Mouse (Mus musculus) adrenal gland, postnatal 10 days (tissue): ENCODE measurements around the gene Cog2. TPM values are rescaled to one million over a fixed set of nuclear protein-coding genes. Genes with fewer than 3 reads are reported as not detected.

Experiments used
- DNase-seq: peaks from one replicate; pipeline ENCODE4 v3.0.0; 2021; ENCODE audit warnings: mixed read lengths
- long read RNA-seq, 2 experiments: library from polyadenylated mRNA; stranded (forward); transcript quantifications; one replicate each; pipeline ENCODE4 v2.0.0; 2021
- total RNA-seq, 2 experiments: library from RNA; stranded (reverse); gene quantifications; 2 replicates each; pipeline ENCODE4 v1.2.3; 2021

The Cog2 gene
- 10 to 100 TPM; 34.1 to 36.3 TPM for total RNA-seq
- long read RNA-seq, experiment 1, transcript Cog2-201 (18 exons, 2,825 nt), result major isoform, 30 of 52 reads
- long read RNA-seq, experiment 1, partial matches to known transcripts, result 16 of 52 reads
- long read RNA-seq, experiment 1, other reads (novel, unspliced or antisense), result 6 of 52 reads
- long read RNA-seq, experiment 2, transcript Cog2-201 (18 exons, 2,825 nt), result major isoform, 20 of 33 reads
- long read RNA-seq, experiment 2, partial matches to known transcripts, result 13 of 33 reads
- long read RNA-seq, experiment 2, other reads (novel, unspliced or antisense), result 0 of 33 reads

- DNase-seq, result peak; percentile 94
These were observed at the start of gene Cog2 for GRCm38 (mm10) chr8:124520249-124521080. Cog2 (plus strand) TSS chr8:124520767.

- no peak for DNase-seq
These were observed 44.9 kb upstream of the Cog2 start for GRCm38 (mm10) chr8:124475690-124476089.

- no peak for DNase-seq
These were observed 43.9 kb upstream of the Cog2 start for GRCm38 (mm10) chr8:124476701-124477100.

GRCm38 (mm10) chr8:124479251-124479650 is 41.3 kb upstream of the Cog2 start:
- DNase-seq, result no peak

- DNase-seq, result peak; percentile 38
These were observed 40.2 kb upstream of the Cog2 start for GRCm38 (mm10) chr8:124480321-124480720.

GRCm38 (mm10) chr8:124482790-124483189 is 37.8 kb upstream of the Cog2 start:
- DNase-seq, result no peak

GRCm38 (mm10) chr8:124483356-124484115 is 37.0 kb upstream of the Cog2 start:
- DNase-seq, result no peak

GRCm38 (mm10) chr8:124489311-124489710 is 31.3 kb upstream of the Cog2 start:
- DNase-seq, result no peak

- no peak for DNase-seq
These were observed 30.8 kb upstream of the Cog2 start for GRCm38 (mm10) chr8:124489786-124490185.

GRCm38 (mm10) chr8:124494397-124494796 is 26.2 kb upstream of the Cog2 start:
- peak; percentile 53 for DNase-seq

GRCm38 (mm10) chr8:124494955-124495354 is 25.6 kb upstream of the Cog2 start:
- no peak for DNase-seq

GRCm38 (mm10) chr8:124495676-124496075 is 24.9 kb upstream of the Cog2 start:
- DNase-seq, result no peak

GRCm38 (mm10) chr8:124496266-124496665 is 24.3 kb upstream of the Cog2 start:
- no peak for DNase-seq

GRCm38 (mm10) chr8:124496871-124497270 is 23.7 kb upstream of the Cog2 start:
- DNase-seq, result no peak

- DNase-seq, result no peak
These were observed 22.2 kb upstream of the Cog2 start for GRCm38 (mm10) chr8:124498398-124498797.

GRCm38 (mm10) chr8:124499236-124499937 is 21.2 kb upstream of the Cog2 start:
- no peak for DNase-seq

- DNase-seq, result no peak
These were observed 20.7 kb upstream of the Cog2 start for GRCm38 (mm10) chr8:124499938-124500239.

- no peak for DNase-seq
These were observed 14.9 kb upstream of the Cog2 start for GRCm38 (mm10) chr8:124505626-124506025.

- no peak for DNase-seq
These were observed 12.8 kb upstream of the Cog2 start for GRCm38 (mm10) chr8:124507572-124508320.

GRCm38 (mm10) chr8:124508321-124508695 is 12.3 kb upstream of the Cog2 start:
- DNase-seq, result no peak

- DNase-seq, result no peak
These were observed 11.4 kb upstream of the Cog2 start for GRCm38 (mm10) chr8:124509156-124509555.

- no peak for DNase-seq
These were observed 4.5 kb upstream of the Cog2 start for GRCm38 (mm10) chr8:124516039-124516438.
